Mouse (Mus musculus) left cerebral cortex, postnatal 14 days (tissue): ENCODE results near the gene Myo1h. TPM values are rescaled to one million over a fixed set of nuclear protein-coding genes. Genes with fewer than 3 reads are reported as not detected.

Experiments
- DNase-seq, 2 experiments: peaks; one replicate each; pipeline ENCODE4 v3.0.0; 2021 to 2022; ENCODE audit warnings: low spot score in 2 of 2, mixed read lengths in 1 of 2
- intact Hi-C: fragments of 180-260 bp; cut with DNase I; formaldehyde crosslinking; loops from one replicate; pipeline ENCODE4 v1.15.1; 2025
- total RNA-seq, 2 experiments: library from RNA; stranded (reverse); gene quantifications; 2 replicates each; pipeline ENCODE4 v1.2.3; 2021

The Myo1h gene
- total RNA-seq, 2 experiments from 2014 or later: 2.7 to 2.8 TPM

DNA sequence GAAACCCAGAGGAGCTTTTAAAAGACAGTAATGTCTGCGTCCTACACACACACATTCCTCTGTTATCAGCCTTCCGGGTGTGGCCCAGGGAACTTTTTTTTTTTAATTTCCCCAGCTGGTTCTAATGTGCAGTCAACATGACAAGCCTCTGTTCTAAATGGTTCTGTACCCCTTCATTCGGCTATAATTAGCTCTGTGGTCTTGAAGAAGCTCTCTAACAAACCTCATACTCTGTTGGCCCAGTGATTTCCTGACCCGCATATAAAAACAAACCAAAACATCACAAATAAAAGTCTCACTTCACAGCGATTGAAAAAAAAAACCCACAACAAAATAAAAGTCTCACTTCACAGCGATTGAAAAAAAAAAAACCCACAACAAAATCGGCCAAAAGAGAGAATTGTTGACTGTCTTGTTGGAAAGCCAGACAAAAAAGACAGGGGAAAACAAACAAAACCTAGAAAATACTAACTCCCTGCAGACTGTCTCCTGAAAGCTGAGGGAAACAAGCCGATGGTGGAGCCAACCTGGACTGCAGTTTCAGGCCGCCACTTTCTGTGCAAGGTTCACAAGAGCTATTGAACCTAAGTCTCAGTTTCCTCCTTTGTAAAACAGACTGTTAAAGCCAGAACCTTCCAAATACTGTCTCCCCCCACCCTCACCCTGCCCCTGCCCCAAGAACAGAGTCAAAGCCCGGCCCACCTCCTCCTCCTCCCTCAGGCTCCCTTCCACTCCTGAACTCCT lies 89.4 kb downstream of the Myo1h start:
- intact Hi-C loops: no loop called here
- no peak for DNase-seq

DNA sequence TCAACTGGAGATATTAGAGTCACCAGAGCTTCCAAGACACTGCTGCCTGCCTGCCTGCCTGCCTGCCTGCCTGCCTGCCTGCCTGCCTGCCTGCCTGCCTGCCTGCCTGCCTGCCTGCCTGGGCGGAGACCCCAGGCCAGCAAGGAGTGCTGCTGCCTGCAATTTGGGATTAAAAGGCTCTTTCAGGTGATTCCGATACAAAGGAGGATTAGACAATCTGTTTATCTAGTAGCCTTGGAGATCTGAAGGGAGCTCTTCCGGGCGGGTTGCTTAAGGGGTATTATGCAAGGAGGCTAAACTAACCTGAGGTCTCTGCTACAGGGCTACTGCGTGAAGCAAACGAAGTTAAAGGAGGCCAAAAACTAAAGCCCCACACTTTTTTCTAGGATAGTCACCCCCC lies 90.0 kb downstream of the Myo1h start:
- DNase-seq: no peak
- intact Hi-C loops: no loop called here

DNA sequence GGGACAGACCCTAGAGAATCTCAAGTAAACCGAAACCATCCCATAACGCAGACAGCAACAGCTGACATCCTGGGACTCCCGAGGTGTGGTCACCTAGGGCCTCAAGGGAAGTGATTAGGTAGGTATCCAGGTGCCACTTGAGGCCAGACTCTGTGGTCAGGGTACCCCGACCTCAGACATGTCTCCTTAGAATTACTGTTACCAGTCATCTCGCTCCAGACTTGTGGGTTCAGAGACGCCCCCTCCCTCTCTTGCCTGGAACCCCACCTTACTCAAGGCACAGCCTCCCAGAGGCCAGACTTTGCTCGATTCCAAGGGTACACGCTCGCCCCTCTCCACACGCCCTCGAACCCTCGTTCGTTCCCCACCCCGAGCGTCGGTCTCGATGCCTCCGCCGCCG lies 90.8 kb downstream of the Myo1h start:
- DNase-seq: no peak
- intact Hi-C loops: loop anchor here (2.0 to 5.0 kb wide), 2 partner anchors 23 to 67 kb away; no protein-coding TSS in a partner anchor

DNA sequence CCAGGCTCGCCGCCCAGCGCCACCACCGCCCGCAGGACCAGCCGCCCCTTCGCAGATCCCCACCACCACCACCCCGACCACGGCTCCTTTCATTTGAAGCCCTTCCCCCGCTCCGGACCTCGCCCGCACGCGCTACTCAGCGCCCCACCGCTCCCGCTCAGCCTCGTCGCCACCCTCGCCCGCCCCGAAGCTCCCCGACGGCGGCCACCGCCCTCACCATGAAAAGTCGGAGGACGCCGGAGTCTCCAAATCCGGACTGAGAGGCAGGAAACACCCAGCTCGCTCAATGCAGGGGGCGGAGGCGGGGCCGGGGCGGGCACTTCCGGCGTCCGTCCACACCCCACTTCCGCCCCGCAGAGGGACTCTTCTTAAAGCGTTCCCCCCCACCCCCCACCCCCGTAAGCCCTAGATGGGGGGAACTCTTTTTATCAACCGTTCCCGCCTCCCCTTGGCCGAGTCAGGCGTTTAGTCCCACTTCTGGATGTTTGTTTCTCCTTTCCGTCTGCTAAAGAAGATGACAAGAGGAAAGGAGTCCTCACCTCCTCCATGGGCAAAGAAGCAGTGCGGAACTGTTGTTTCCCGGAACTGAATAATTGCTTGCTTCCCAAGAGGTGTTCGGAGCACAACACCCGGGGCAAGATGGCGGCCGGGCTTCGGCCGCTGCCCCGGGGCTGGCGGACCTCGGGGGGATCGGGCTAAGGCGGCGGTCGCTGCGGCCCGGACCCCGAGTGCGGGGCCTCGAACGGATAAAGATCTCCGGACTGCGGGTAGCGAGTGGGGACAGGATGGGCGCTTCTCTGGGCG lies 91.4 kb downstream of the Myo1h start, which contains the start of the genes Kctd10 and Ube3b:
TSS of gene Kctd10 (minus strand) at position 300 of the 804 bp plus-strand sequence.
TSS of gene Ube3b (plus strand) at position 399 of the 804 bp plus-strand sequence.
- peak; percentile 79 to 83 for DNase-seq
- intact Hi-C loops: loop anchor here (2.0 to 5.0 kb wide), 2 partner anchors 24 to 68 kb away; no protein-coding TSS in a partner anchor

DNA sequence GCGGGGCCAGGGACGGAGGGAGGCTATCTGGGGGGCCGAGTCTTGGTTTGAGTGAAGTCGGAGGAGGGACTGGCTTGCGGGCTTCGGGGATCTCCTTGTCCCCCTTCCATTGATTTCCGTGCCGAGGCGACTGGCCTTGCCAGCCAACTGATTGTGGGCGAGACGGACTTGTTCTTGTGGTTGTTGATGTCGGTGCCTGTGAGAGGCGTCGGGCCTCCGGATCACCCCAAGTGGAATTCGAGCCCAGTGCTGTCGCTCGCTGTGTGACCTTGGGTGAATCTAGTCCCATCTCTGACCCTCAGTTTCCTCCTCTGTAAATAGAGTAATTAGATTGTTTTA lies 92.0 kb downstream of the Myo1h start:
- intact Hi-C loops: loop anchor here (2.0 to 5.0 kb wide), 2 partner anchors 24 to 69 kb away; no protein-coding TSS in a partner anchor
- no peak for DNase-seq

DNA sequence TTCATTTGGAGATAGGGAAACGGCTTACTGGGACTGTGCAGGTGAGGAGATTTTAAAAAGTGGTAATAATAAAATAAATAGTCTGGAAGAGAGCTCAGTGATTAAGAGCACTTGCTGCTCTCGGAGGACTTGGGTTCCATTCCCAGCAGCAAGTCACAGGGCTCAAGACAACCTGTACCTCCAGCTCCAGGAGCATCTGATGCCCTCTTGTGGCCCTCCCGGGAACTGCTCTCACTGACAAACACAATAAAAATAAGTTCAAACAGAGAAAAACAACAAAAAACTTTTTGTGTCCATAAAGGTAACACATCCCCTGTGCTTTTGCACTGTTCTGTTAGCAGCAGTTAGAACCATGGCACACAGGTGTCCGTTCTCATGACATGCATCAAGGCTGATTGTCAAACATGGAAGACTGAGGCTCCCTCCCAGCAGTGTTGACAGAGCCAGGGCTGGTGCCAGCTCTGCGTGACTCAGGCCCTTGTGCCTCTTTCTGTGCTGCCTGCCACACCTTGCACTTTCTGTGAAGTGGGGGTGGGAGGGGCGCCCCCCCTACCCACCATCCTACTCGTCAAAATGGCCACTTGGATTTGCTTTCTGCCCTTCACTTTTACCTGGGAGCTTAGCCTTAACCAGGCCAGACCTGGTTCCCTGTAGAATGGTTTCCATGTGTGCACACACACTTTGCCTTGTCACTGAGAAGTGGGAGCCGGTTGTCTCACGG lies 94.4 kb downstream of the Myo1h start:
- no peak for DNase-seq
- intact Hi-C loops: loop anchor here (5.0 kb wide), 1 partner anchor 71 kb away; no protein-coding TSS in a partner anchor

DNA sequence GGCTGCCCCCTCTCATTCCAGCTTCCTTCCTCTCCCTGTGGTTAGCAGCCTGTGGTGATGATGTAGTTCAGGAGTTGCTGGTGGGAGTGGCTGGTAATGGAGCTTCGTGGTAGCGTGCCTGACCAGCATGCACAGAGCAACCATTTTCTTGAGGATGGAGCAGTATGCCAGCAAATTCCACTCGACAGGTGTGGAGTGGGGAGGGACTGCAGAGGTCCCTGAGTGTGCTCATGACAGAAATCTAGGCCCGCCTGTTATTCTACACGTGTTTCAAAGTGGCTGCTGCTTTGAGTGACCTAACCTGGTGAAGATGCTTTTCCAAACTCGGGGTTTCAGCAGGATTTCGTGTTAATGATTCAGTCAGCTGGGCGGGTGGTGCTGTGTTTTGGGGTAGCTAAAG lies 95.5 kb downstream of the Myo1h start:
- intact Hi-C loops: loop anchor here (5.0 kb wide), 1 partner anchor 72 kb away; no protein-coding TSS in a partner anchor

DNA sequence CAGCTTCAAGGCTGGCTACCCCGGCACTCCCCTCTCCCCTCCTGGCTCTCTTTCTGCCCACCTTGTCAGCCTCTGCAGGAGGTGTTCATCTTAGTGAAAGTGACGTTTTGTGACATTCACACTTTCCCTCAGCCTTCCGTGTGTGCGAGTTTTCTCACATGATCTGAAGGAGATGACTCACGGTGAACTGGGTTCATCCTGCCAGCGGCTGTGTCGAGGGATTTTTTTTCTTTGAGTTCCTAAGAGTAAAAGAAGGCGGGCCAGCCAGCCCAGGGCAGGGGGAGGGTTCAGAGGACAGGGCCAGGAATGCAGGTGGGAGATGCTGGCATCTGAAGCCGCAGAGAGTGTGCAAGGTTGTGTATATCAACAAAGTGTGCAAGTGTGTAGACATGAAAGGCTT lies 104.2 kb downstream of the Myo1h start:
- no peak for DNase-seq
- intact Hi-C loops: no loop called here

More for the DNA sequence above, 95.5 kb downstream of the Myo1h start:
- no peak for DNase-seq

DNA sequence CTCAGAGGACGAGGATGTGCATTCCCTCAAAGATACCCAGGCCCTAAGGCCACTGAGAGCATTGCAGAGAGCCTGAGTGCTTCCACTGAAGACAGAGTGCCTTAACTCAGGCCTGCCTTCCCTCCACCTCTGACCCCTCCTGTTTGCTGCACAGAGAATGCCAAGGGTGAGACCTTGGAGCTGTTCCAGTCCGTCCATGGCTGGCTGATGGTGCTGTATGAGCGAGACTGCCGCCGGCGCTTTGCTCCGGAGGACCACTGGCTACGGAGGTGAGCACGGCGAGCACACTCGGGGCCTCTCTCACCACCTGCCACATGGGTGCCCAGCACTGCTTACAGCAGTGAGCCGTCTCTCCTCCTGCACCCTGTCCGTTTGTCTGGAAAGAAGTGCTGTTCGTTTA lies 117.6 kb downstream of the Myo1h start:
- no peak for DNase-seq
- intact Hi-C loops: no loop called here

DNA sequence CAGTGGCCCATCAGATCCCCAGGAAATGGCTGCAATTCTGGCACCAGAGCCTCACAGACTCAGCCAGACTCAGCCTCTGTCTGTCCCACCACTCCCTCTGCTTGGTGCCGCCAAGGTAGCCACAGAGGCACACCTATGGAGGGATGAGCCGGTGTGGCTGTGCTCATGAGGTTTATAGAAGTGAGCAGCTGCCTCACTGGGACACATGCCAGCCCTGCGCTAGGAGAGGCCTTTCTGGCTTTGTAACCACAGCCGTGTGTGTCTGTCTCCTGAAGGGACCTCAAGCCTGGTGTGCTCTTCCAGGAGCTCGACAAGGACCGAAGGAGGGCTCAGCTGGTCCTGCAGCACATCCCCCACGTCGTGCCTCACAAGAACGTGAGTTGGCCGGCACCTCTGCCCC lies 118.3 kb downstream of the Myo1h start:
- intact Hi-C loops: no loop called here
- no peak for DNase-seq

DNA sequence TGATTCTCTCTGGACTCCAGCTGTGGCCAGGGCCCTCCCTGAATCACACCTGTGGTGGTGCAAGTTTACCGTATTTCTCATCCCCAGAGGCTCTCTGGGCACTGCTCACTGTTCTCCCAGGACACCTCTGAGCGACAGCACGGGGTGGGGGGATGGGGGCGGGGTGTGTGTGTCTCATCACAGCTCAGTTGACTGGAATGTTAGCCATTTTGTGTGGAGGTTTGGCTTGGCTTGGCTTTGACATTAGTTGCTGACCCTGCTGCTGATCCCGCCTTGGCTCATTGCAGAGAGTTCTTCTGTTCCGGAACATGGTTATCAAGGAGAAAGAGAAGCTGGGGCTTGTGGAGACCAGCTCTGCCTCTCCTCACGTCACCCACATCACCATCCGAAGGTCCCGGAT lies 118.8 kb downstream of the Myo1h start:
- no peak for DNase-seq
- intact Hi-C loops: no loop called here

DNA sequence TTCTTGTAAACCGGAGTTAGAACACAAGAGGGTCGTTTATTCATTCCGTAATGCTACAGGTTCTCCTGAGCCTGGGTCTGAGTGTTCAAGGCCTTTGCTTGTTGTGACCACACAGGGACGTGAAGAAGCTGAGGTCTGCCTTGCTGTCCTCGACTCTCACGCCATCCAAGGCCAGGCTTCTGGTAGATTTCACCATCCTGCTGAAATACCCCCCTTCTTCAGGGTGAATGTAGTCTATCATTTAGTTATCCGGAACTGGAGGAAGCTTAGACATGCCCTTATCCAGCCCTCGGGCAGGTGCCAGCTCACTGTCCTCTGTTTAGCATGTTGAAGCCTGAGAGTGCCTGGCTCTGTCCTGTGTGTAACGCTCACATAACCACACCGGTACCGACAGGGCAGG lies 119.9 kb downstream of the Myo1h start:
- intact Hi-C loops: no loop called here
- no peak for DNase-seq

DNA sequence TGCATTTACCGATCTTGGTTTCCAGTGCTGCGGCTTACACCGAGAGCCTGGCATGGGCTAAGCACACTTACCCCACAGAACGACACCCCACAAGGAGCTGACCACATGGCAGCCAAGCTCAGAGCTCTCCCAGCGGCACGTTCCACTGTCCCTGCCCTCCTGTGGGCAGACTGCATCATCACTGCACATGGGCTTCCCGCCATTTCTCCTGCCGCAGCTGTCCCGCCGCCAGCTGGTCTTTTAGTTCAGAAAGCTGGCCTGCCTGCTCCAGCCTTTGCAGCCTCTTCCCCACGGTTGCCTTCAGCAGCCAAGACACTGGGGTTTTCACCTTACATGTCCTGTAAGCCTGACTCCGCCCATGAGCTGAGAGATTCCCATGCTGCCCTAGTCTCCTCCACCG lies 121.5 kb downstream of the Myo1h start:
- DNase-seq: no peak
- intact Hi-C loops: no loop called here

DNA sequence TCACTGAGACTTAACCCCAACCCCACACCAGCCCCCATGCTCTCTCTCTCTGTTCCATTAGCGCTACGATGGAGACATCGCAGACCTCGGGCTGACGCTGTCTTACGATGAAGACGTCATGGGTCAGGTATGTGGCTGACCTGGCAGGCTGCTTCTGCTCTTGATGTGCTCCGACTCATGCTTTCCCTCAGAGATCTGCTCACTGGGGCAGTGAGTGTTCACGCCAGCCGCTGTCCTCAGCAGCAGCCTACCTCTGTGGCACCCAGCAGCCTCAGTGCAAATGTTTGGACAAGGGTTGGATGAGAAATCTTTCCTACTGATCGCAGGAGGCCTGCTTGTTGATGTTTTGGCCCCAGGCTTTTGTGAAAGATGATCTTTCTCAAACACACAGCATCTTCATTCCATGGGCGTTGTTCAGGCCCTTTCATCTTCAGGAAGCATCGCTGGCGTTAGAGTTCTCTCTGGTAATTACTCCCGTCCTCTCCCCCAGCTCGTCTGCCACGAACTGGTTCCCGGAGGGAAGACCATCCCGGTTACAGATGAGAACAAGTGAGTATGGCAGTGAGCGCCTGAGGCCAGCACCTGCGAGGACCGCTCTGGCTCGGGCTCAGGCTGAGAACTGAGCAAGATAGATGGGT lies 123.5 kb downstream of the Myo1h start:
- intact Hi-C loops: no loop called here

DNA sequence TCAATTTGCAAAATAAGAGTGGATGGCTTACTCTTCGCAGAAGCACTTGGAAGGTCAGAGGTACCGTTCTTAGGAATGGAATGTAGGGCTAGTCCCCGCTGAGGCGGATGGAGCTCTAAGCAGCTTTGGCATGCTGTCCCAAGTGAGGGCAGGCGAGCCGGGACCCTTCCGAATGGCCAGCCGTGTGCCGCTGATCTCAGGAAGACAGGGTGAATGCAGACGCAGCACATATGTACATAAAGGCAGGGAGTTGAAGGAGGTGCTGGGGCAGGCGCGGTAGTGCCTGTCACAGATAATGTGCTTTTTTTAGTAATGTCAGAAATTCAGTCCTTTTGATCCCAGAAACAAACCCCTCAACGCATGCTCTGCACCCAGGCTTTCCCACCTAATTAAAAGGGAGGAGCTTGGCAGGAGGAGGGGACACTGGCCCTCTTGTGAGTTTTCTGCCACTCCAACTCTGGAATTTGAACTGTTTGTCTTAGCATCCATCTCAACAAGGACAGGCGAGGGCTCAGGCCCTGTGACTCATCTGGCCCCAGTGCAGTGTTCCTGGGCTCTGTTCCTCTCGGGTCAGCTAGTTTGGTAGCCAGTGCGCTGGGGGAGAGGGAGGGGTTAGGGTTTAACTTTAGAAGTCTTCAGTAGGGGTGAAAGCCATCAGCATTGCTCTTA lies 124.2 kb downstream of the Myo1h start:
- intact Hi-C loops: no loop called here
- DNase-seq: no peak

More for the DNA sequence above, 123.5 kb downstream of the Myo1h start:
- no peak for DNase-seq
